Mouse (Mus musculus) adrenal gland, adult 8-10 months (tissue): ENCODE results near the gene Fam160a2. TPM values are rescaled to one million over a fixed set of nuclear protein-coding genes. Genes with fewer than 3 reads are reported as not detected.
"Not testable (repeated sequence)": the region's sequence is repeated elsewhere in the genome, so short reads cannot be mapped to it uniquely, and the experiment has no call there.

Experiments used
- DNase-seq: peaks from one replicate; pipeline ENCODE4 v3.0.0; 2022
- total RNA-seq, 4 experiments: library from RNA; stranded (reverse); gene quantifications; 2 replicates each; pipeline ENCODE4 v1.2.4; 2022

The Fam160a2 gene
- total RNA-seq, 4 experiments from 2014 or later: 28.5 to 34.9 (median 32.1) TPM

- DNase-seq: no peak
These were observed 9.6 kb downstream of the Fam160a2 start for GRCm38 (mm10) chr7:105390236-105390635.

GRCm38 (mm10) chr7:105387696-105388095 lies 12.2 kb downstream of the Fam160a2 start:
- DNase-seq: no peak

GRCm38 (mm10) chr7:105380329-105380728 lies 19.5 kb downstream of the Fam160a2 start:
- DNase-seq: no peak

GRCm38 (mm10) chr7:105374866-105375265 lies 25.0 kb downstream of the Fam160a2 start, which contains the start of gene Gm5901:
Gene Gm5901, plus strand, starts transcription at chr7:105375038.
- DNase-seq: no peak

- DNase-seq: no peak
These were observed 25.9 kb downstream of the Fam160a2 start for GRCm38 (mm10) chr7:105373976-105374375.

GRCm38 (mm10) chr7:105373509-105373908 lies 26.3 kb downstream of the Fam160a2 start:
- no peak for DNase-seq

- DNase-seq: no peak
These were observed 26.9 kb downstream of the Fam160a2 start for GRCm38 (mm10) chr7:105372912-105373311.

- DNase-seq: no peak
These were observed 31.3 kb downstream of the Fam160a2 start for GRCm38 (mm10) chr7:105368521-105368920.

GRCm38 (mm10) chr7:105367930-105368329 lies 31.9 kb downstream of the Fam160a2 start, which contains the start of gene Olfr692:
Gene Olfr692, plus strand, starts transcription at chr7:105368230.
- no peak for DNase-seq

- no peak for DNase-seq
These were observed 32.6 kb downstream of the Fam160a2 start for GRCm38 (mm10) chr7:105367268-105367667.

GRCm38 (mm10) chr7:105361713-105362112 lies 38.1 kb downstream of the Fam160a2 start:
- no peak for DNase-seq

GRCm38 (mm10) chr7:105356487-105356886 lies 43.4 kb downstream of the Fam160a2 start:
- DNase-seq: not testable (repeated sequence)

GRCm38 (mm10) chr7:105356064-105356463 lies 43.8 kb downstream of the Fam160a2 start:
- DNase-seq: not testable (repeated sequence)

GRCm38 (mm10) chr7:105342752-105343151 lies 57.1 kb downstream of the Fam160a2 start:
- DNase-seq: no peak

- DNase-seq: no peak
These were observed 57.7 kb downstream of the Fam160a2 start, which contains the start of gene Olfr691 for GRCm38 (mm10) chr7:105342170-105342569. Gene Olfr691, minus strand, starts transcription at chr7:105342270.

- no peak for DNase-seq
These were observed 65.8 kb downstream of the Fam160a2 start, which contains the start of gene Olfr690 for GRCm38 (mm10) chr7:105334004-105334403. Gene Olfr690, minus strand, starts transcription at chr7:105334104.

- DNase-seq: no peak
These were observed 74.6 kb downstream of the Fam160a2 start for GRCm38 (mm10) chr7:105325302-105325701.

Other genes with a start within 250 kb of the Fam160a2 start
- gene Olfr684, start 236.4 kb downstream of the Fam160a2 start, total RNA-seq: not detected
- not detected for gene Olfr685, start 214.0 kb downstream of the Fam160a2 start, total RNA-seq
- gene Olfr686, start 192.6 kb downstream of the Fam160a2 start, total RNA-seq: not detected
- not detected for gene Olfr688, start 112.0 kb downstream of the Fam160a2 start, total RNA-seq
- not detected for gene Olfr689, start 88.9 kb downstream of the Fam160a2 start, total RNA-seq
- gene Olfr690, start 66.0 kb downstream of the Fam160a2 start, total RNA-seq: not detected
- under 1 TPM in 1 of 4 experiments, not detected in 3; 0.15 TPM for gene Olfr691, start 57.8 kb downstream of the Fam160a2 start, total RNA-seq
- gene Olfr692, start 31.8 kb downstream of the Fam160a2 start, total RNA-seq: not detected
- not detected for gene Gm5901, start 25.0 kb downstream of the Fam160a2 start, total RNA-seq
- not detected for gene Cnga4, start 4.5 kb upstream of the Fam160a2 start, total RNA-seq
- under 1 TPM in 2 of 4 experiments, not detected in 2; 0.13 to 0.15 TPM for gene Cckbr, start 25.7 kb upstream of the Fam160a2 start, total RNA-seq
- gene Cavin3, start 82.2 kb upstream of the Fam160a2 start, total RNA-seq: 10 to 100 TPM; 59.4 to 66.5 (median 60.9) TPM
- gene Smpd1, start 154.3 kb upstream of the Fam160a2 start, total RNA-seq: 10 to 100 TPM; 47.3 to 54.3 (median 51.8) TPM
- 10 to 100 TPM; 17.3 to 30.8 (median 24.3) TPM for gene Apbb1, start 181.6 kb upstream of the Fam160a2 start, total RNA-seq
- 1 to 10 TPM in 1 of 4 experiments, under 1 TPM in 3; 0.52 to 1.3 (median 0.72) TPM for gene Hpx, start 200.1 kb upstream of the Fam160a2 start, total RNA-seq
- gene Trim3, start 233.5 kb upstream of the Fam160a2 start, total RNA-seq: 10 to 100 TPM; 24.0 to 50.0 (median 38.6) TPM
- 100 to 1,000 TPM in 3 of 4 experiments, 10 to 100 TPM in 1; 73.6 to 158 (median 103) TPM for gene Timm10b, start 240.0 kb upstream of the Fam160a2 start, total RNA-seq
- 10 to 100 TPM; 50.6 to 93.3 (median 68.0) TPM for gene Arfip2, start 240.4 kb upstream of the Fam160a2 start, total RNA-seq
- 10 to 100 TPM in 1 of 4 experiments, 1 to 10 TPM in 3; 6.4 to 14.4 (median 8.2) TPM for gene Gm45799, start 240.5 kb upstream of the Fam160a2 start, total RNA-seq